Mouse (Mus musculus): ENCODE results near the gene Mettl3. TPM values are rescaled to one million over a fixed set of nuclear protein-coding genes. Genes with fewer than 3 reads are reported as not detected.

Mettl3 gene
- polyA plus RNA-seq, 1 experiment: 10.4 TPM

- no peak for TF ChIP-seq GATA1 (IDR thresholded peaks at IDR 0.05; ENCODE audit: low read length)
Measured at GRCm38 (mm10) chr14:52313931-52314807, 9.2 kb upstream of the Mettl3 start.

DNA sequence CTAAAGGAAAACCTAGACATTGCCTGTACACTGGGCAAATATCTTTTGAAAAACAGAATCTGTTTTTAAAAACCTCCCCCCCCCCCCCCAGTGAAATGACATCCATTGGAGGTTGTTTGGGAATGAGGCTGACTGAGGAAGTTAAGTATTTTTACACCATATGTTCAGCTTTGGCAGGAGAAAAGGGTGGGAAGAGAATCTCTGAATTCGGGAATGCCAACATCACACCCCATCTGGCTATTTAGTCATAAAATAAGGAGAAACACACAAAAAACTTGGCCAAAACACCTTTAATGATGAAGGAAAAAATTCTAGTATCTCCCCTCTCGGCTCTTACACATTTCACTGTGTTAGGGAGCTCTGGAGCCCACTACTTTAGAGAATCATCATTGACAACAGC lies 6.0 kb upstream of the Mettl3 start:
- TF ChIP-seq GATA1 (IDR thresholded peaks at IDR 0.05; ENCODE audit: low read length): no peak

DNA sequence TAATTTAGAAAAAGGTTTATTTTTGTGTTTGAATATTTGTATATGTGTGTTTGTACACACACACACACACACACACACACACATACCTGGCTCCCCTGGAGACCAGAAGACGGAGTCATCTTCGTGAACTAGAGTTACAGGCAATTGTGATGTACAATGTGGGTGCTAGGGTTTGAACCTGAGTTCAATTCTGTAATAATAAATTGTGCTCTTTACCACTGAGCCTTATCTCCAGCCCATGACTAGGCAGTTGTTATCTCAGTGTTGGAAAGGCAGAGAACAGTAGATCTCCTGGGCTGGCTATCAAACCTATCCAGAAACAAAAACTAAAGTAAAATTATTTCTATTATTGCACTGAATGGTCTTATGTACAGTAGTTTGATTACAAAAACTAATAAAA lies 1.2 kb upstream of the Mettl3 start:
- peak; percentile 85 for TF ChIP-seq GATA1 (IDR thresholded peaks at IDR 0.05; ENCODE audit: low read length)

DNA sequence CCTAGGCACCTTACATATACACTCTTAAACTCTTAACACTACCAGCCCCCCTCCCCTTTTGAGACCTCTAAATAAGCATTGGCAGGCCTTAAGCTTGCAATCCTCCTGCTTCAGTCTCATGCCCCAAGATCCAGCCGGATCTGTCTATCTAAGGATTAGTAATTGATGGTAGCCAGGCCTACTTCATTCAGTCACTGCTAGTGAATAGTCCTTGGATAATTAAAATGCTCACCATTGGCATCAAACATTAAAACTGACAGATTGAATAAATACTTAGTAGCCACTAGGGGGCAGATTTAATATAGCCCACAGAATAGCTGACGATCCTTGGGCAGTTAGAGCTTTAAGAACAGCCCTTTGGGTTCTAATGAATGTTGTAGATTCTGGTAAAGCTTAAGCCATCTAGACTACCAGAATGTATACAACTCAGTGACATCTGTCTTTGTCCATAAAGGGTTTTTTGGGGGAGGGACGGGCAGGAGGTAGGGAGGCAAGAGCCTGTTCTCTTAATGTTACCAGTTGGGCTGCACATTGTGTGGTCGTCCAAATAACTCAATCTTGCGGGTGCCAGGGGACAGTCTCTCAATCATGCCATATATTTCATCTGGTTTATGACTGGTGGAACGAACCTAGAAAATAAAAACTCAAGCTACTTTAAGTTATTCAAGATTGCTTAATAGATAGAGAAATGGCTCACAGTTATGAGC lies 9.2 kb downstream of the Mettl3 start:
- no peak for TF ChIP-seq GATA1 (IDR thresholded peaks at IDR 0.05; ENCODE audit: low read length)

DNA sequence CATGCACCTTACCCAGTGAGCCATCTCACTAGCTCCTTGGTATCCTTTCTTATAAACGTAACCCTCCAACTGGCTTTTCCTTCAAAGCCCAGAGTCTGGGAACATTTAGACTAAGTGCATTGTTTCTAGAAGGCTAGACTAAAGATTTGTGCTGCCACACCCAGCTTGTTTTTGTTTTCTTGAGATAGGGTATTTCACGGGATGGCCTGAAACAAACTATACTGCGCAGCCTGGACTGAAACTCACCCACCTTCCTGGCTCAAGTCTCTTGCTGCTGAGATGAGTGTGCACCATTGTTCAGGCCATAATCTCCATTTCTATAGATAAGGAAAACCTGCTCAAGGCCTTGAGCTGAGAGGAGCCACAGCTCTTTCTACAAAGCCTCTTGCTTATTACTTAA lies 20.7 kb downstream of the Mettl3 start:
- TF ChIP-seq GATA1 (IDR thresholded peaks at IDR 0.05; ENCODE audit: low read length): no peak

DNA sequence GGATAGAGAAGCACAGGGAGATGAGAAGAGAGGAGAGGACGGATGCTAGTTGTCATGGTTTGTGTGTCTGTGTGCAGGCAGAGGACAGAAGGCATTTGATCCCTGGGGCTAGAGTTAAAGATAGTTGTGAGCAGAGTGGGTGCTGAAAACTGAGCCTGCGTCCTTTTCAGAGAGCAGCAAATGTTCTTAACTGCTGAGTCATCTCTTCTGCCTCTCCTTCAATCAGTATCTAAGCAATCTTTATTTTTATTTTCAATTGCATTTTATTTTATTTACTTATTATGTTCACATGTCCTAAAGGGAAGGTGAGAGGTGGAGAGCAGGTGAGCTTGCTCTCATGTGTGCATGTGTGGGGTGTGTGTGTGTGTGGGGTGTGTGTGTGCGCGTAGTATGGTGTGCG lies 21.3 kb downstream of the Mettl3 start:
- TF ChIP-seq GATA1 (IDR thresholded peaks at IDR 0.05; ENCODE audit: low read length): no peak

DNA sequence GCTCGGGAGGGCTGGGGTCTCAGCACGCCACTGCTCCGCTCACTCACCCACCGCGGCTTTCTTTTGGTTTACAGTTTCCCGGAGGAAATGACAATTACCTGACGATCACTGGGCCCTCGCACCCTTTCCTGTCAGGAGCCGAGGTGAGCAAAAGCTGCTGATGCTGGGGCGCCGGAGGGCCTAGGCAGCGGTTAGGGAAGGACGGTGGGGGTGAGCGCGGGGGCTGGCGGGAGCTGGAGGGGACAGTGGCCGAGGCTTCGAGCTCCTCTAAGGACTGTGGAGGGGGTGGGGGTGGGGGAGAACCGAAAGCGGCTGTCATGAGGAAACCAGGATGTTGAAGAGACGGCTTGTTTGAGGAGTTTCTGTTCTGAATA lies 25.2 kb downstream of the Mettl3 start:
- no peak for TF ChIP-seq GATA1 (IDR thresholded peaks at IDR 0.05; ENCODE audit: low read length)

- no peak for TF ChIP-seq GATA1 (IDR thresholded peaks at IDR 0.05; ENCODE audit: low read length)
Measured at GRCm38 (mm10) chr14:52278932-52279746, 25.8 kb downstream of the Mettl3 start, which contains the start of the genes Tox4 and Rab2b. Gene Tox4, plus strand, starts transcription at chr14:52279146. Gene Rab2b, minus strand, starts transcription at chr14:52279545.

- TF ChIP-seq GATA1 (IDR thresholded peaks at IDR 0.05; ENCODE audit: low read length): no peak
Measured at GRCm38 (mm10) chr14:52277210-52277609, 27.7 kb downstream of the Mettl3 start.

DNA sequence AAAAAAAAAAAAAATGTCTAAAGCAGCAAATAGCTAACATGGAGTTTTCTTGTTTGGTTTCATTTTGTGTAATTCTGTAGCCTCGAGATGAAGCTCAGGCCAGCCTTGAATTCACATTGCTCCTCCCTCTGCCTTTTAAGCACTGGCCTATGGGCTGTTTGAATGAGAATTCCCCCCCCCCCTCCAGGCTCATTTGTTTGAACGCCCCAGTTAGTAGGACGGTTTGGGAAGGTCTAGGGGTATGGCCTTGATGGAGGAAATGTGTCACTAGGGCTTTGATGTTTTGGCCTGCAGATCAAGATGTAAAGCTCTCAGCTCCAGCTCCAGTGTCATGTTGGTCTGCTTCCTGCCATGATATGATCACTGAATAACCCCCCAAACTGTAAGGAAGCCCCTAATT lies 32.1 kb downstream of the Mettl3 start:
- no peak for TF ChIP-seq GATA1 (IDR thresholded peaks at IDR 0.05; ENCODE audit: low read length)

DNA sequence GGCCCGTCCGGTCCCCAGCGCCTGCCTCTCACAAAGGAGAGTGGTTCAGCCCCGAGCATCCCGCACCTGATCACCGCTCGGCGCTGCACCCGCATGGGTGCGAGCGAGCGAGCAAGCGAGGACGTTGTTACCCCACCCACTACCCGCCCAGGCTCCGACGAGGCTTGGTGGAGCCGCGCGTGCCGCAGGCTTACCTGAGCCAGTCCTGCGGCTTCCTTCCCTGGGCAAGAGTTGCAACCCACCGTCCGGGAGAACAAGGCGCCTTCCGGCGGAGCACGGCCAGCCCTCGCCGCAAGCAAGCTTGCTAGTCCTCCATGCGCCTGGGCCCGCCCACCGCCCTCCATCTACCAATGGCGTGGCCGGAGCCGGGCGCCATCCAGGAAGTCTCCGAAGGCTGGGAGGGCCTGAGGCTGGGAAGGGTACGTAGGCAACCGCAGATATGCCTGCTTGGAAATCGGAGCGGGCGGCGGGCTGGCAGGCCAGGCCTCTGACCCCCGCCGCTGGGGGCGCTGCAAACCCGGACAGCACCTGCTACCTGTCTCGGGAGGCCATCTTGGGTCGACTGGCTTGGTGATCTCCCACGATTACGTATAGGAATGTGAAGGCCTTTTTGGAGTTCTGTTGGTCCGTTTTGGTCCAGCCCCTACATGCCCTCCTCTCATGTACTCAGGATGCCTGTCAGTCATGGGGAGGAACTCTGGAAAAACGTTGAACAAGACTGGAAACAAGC lies 47.3 kb downstream of the Mettl3 start, which contains the start of gene Chd8:
Gene Chd8, minus strand, starts transcription at position 297 of the 730 bp plus-strand sequence.
- no peak for TF ChIP-seq GATA1 (IDR thresholded peaks at IDR 0.05; ENCODE audit: low read length)

DNA sequence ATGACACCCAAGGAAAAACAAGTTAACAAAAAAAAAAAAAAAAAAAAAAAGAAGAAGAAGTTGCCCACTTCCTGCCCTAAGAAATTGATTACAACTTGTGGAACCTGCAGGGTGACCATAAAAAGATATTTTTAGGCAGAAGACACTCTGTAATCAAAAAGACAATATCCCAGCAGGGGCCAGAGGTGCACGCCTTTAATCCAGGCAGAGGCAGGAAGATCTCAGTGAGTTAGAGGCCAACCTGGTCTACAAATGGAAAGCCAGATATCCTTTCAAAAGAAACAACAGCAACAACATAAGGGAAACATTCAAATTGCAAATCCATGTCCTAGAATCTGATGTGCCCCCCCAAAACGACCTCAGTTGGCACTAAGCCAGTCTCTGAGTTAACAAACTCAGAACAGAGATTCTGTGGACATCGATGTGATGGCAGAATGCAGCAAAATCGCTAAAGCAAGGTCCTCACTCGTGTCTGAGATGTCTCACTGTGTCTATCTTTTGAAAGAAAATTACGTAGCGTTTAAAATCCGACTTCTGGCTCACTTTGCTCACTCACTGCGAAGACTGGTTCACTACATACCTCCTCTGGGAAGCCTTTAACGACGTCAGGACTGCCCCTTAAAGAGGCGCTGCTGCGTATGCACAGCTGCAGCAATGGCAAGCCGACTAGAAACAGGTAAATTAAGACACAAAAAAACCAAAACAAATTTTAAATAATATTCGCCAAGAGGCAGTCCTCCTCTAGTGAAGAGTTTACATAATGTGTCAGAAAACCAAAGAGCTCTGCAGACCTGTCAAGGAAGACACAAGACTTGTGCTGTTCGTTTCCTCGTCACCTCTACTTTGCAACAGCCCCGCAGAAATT lies 48.4 kb downstream of the Mettl3 start:
- TF ChIP-seq GATA1 (IDR thresholded peaks at IDR 0.05; ENCODE audit: low read length): no peak

- TF ChIP-seq GATA1 (IDR thresholded peaks at IDR 0.05; ENCODE audit: low read length): no peak
Measured at GRCm38 (mm10) chr14:52246129-52246528, 58.8 kb downstream of the Mettl3 start.

Other genes starting within 250 kb of the Mettl3 start
- gene Hnrnpc, start 201.1 kb downstream of the Mettl3 start, polyA plus RNA-seq (2012): 13.3 and 19.0 TPM in 2 replicates
- gene Rpgrip1, start 194.4 kb downstream of the Mettl3 start, polyA plus RNA-seq (2012): 0.05 and 0.24 TPM in 2 replicates
- gene Supt16, start 107.7 kb downstream of the Mettl3 start, polyA plus RNA-seq (2012): 28.6 and 37.7 TPM in 2 replicates
- 15.3 and 19.5 TPM in 2 replicates for gene Chd8, start 47.3 kb downstream of the Mettl3 start, polyA plus RNA-seq (2012)
- gene Tox4, start 26.0 kb downstream of the Mettl3 start, polyA plus RNA-seq (2012): 40.4 and 52.5 TPM in 2 replicates
- 0.36 and 0.48 TPM in 2 replicates for gene Rab2b, start 25.6 kb downstream of the Mettl3 start, polyA plus RNA-seq (2012)
- gene Sall2, start 23.6 kb upstream of the Mettl3 start, polyA plus RNA-seq (2012): 13.7 and 15.2 TPM in 2 replicates
- gene Olfr1513, start 51.3 kb upstream of the Mettl3 start, polyA plus RNA-seq (2012): not detected in 2 replicates
- not detected in 2 replicates for gene Olfr1512, start 74.0 kb upstream of the Mettl3 start, polyA plus RNA-seq (2012)
- not detected in 2 replicates for gene Olfr1511, start 92.3 kb upstream of the Mettl3 start, polyA plus RNA-seq (2012)
- not detected in 2 replicates for gene Olfr1510, start 109.2 kb upstream of the Mettl3 start, polyA plus RNA-seq (2012)
- gene Olfr1509, start 137.9 kb upstream of the Mettl3 start, polyA plus RNA-seq (2012): not detected in 2 replicates
- gene Olfr1508, start 162.4 kb upstream of the Mettl3 start, polyA plus RNA-seq (2012): not detected in 2 replicates
- gene Olfr1507, start 190.6 kb upstream of the Mettl3 start, polyA plus RNA-seq (2012): not detected in 2 replicates

Data from G1E-ER4 (cell line).